Mouse (Mus musculus): ENCODE data around the gene Gnb2. TPM values are rescaled to one million over a fixed set of nuclear protein-coding genes. Genes with fewer than 3 reads are reported as not detected.

Gnb2 gene
- polyA plus RNA-seq, 1 experiment = 439 TPM

DNA sequence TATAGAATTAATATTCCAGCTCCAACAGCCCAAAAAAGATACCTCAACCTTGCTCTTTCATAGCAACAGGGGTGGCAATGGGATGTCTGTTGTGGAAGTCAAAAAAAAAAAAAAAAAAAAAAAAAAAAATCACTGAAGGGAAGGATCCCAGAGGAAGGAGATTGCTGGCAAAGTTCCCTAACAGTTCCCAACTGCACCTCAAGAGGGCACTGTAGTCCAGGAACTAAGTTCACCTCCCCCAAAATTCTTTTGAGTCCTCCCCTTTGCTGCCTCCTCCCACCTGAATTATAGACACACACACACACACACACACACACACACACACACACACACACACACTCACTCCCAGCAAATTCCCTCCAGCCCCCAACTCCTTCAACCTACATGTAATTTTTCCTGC lies 52.2 kb downstream of the Gnb2 start:
- TF ChIP-seq GATA1 (IDR thresholded peaks at IDR 0.05; ENCODE audit: low read length) = no peak

Other genes with a start within 250 kb of the Gnb2 start
- gene Ache, start 246.0 kb downstream of the Gnb2 start, polyA plus RNA-seq (2012) = 18.7 and 23.1 TPM in 2 replicates
- gene Ufsp1, start 238.9 kb downstream of the Gnb2 start, polyA plus RNA-seq (2012) = 23.1 and 24.9 TPM in 2 replicates
- gene Srrt, start 225.8 kb downstream of the Gnb2 start, polyA plus RNA-seq (2012) = 407 and 412 TPM in 2 replicates
- 44.6 and 59.3 TPM in 2 replicates for gene Trip6, start 219.1 kb downstream of the Gnb2 start, polyA plus RNA-seq (2012)
- gene Slc12a9, start 199.9 kb downstream of the Gnb2 start, polyA plus RNA-seq (2012) = 0.44 and 0.82 TPM in 2 replicates
- not detected in 2 replicates for gene Ephb4, start 183.4 kb downstream of the Gnb2 start, polyA plus RNA-seq (2012)
- gene Zan, start 56.4 kb downstream of the Gnb2 start, polyA plus RNA-seq (2012) = not detected in 2 replicates
- gene Pop7, start 31.0 kb downstream of the Gnb2 start, polyA plus RNA-seq (2012) = 63.3 and 81.3 TPM in 2 replicates
- gene Gigyf1, start 15.0 kb downstream of the Gnb2 start, polyA plus RNA-seq (2012) = 40.9 and 54.1 TPM in 2 replicates
- gene Epo, start 268 bp downstream of the Gnb2 start, polyA plus RNA-seq (2012) = not detected in 2 replicates
- gene Actl6b, start 20.0 kb upstream of the Gnb2 start, polyA plus RNA-seq (2012) = not detected in 2 replicates
- gene Tfr2, start 36.3 kb upstream of the Gnb2 start, polyA plus RNA-seq (2012) = 80.4 and 98.8 TPM in 2 replicates
- 308 and 395 TPM in 2 replicates for gene Mospd3, start 67.5 kb upstream of the Gnb2 start, polyA plus RNA-seq (2012)
- 0.11 and 0.23 TPM in 2 replicates for gene Pcolce, start 80.3 kb upstream of the Gnb2 start, polyA plus RNA-seq (2012)
- 0.05 TPM in 1 of 2 replicates, not detected in the other for gene Fbxo24, start 95.5 kb upstream of the Gnb2 start, polyA plus RNA-seq (2012)
- 176 and 198 TPM in 2 replicates for gene Lrch4, start 95.6 kb upstream of the Gnb2 start, polyA plus RNA-seq (2012)
- gene Gm20605, start 95.7 kb upstream of the Gnb2 start, polyA plus RNA-seq (2012) = 8.9 and 10.7 TPM in 2 replicates
- gene Sap25, start 107.8 kb upstream of the Gnb2 start, polyA plus RNA-seq (2012) = 28.9 and 39.0 TPM in 2 replicates
- 0.04 TPM in 2 replicates for gene Irs3, start 112.2 kb upstream of the Gnb2 start, polyA plus RNA-seq (2012)
- gene Agfg2, start 151.2 kb upstream of the Gnb2 start, polyA plus RNA-seq (2012) = 108 and 112 TPM in 2 replicates
- 0.76 and 1.4 TPM in 2 replicates for gene Nyap1, start 208.1 kb upstream of the Gnb2 start, polyA plus RNA-seq (2012)
- gene Tsc22d4, start 212.2 kb upstream of the Gnb2 start, polyA plus RNA-seq (2012) = 440 and 451 TPM in 2 replicates
- 111 and 138 TPM in 2 replicates for gene Ppp1r35, start 245.3 kb upstream of the Gnb2 start, polyA plus RNA-seq (2012)

Data from G1E-ER4 (cell line).